Mouse (Mus musculus) CD4-positive helper T cell, adult 2 months (primary cell): ENCODE data around the gene Itpk1.

Source experiments
- DNase-seq: peaks from one replicate; pipeline ENCODE4 v3.0.0-alpha.2; 2012; ENCODE audit warnings: low read depth, missing footprints, low spot score

Gene Itpk1

GRCm38 (mm10) chr12:102625717-102626116 is 79.0 kb downstream of the Itpk1 start:
- DNase-seq, result no peak

GRCm38 (mm10) chr12:102625118-102625517 is 79.6 kb downstream of the Itpk1 start:
- no peak for DNase-seq

GRCm38 (mm10) chr12:102623827-102624226 is 80.9 kb downstream of the Itpk1 start:
- DNase-seq, result no peak

- peak; percentile 71 for DNase-seq
Measured at GRCm38 (mm10) chr12:102622302-102622842, 82.4 kb downstream of the Itpk1 start.

GRCm38 (mm10) chr12:102621811-102622210 is 82.9 kb downstream of the Itpk1 start:
- DNase-seq, result no peak

GRCm38 (mm10) chr12:102621205-102621604 is 83.5 kb downstream of the Itpk1 start:
- DNase-seq, result peak; percentile 33

GRCm38 (mm10) chr12:102619908-102620307 is 84.8 kb downstream of the Itpk1 start:
- peak; percentile 45 for DNase-seq

GRCm38 (mm10) chr12:102618085-102618484 is 86.6 kb downstream of the Itpk1 start:
- DNase-seq, result no peak

GRCm38 (mm10) chr12:102616843-102617519 is 87.7 kb downstream of the Itpk1 start:
- no peak for DNase-seq

- no peak for DNase-seq
Measured at GRCm38 (mm10) chr12:102616201-102616600, 88.5 kb downstream of the Itpk1 start.

GRCm38 (mm10) chr12:102613411-102613810 is 91.3 kb downstream of the Itpk1 start:
- DNase-seq, result no peak

- DNase-seq, result peak; percentile 69
Measured at GRCm38 (mm10) chr12:102612431-102612830, 92.3 kb downstream of the Itpk1 start.

GRCm38 (mm10) chr12:102610927-102611326 is 93.8 kb downstream of the Itpk1 start:
- DNase-seq, result no peak

- no peak for DNase-seq
Measured at GRCm38 (mm10) chr12:102607808-102608517, 96.8 kb downstream of the Itpk1 start.

GRCm38 (mm10) chr12:102607066-102607465 is 97.7 kb downstream of the Itpk1 start:
- DNase-seq, result no peak

- peak; percentile 68 for DNase-seq
Measured at GRCm38 (mm10) chr12:102605607-102606006, 99.1 kb downstream of the Itpk1 start.

- no peak for DNase-seq
Measured at GRCm38 (mm10) chr12:102602255-102603041, 102.3 kb downstream of the Itpk1 start.

GRCm38 (mm10) chr12:102601847-102602246 is 102.9 kb downstream of the Itpk1 start:
- DNase-seq, result no peak

GRCm38 (mm10) chr12:102600345-102600744 is 104.4 kb downstream of the Itpk1 start:
- DNase-seq, result no peak

GRCm38 (mm10) chr12:102599801-102600200 is 104.9 kb downstream of the Itpk1 start:
- DNase-seq, result no peak

- DNase-seq, result no peak
Measured at GRCm38 (mm10) chr12:102598535-102598934, 106.2 kb downstream of the Itpk1 start.

GRCm38 (mm10) chr12:102597466-102597865 is 107.3 kb downstream of the Itpk1 start:
- DNase-seq, result no peak
